In the genomic region with DNA sequence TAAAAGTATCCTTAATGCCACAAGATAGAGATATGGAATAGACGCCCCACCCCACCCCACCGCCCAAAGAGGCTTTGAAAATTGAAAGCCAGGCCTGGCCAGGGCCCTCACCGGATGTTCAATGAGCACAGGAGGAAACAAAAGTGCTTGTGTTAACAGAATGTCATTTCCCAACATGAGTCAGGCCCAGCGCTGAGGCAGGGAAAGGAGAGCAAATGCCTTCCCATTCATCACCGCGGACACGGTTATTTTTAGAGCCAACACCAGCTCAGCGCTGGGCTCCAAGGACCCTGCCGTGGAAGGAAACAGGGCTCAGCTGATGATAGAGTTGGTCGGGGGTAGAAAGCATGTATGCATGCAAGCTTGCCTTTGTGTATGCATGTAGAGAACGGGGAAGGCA, we compare ENCODE assay signal across 7 mouse cellular contexts. TPM values are rescaled to one million over a fixed set of nuclear protein-coding genes. Genes with fewer than 3 reads are reported as not detected.
DNase-seq lines count a peak whose midpoint lies in the region; ATAC-seq lines count a peak whose summit lies in the region.

No protein-coding gene starts in this region.

- H3K27me3 ChIP-seq in hindbrain, embryonic 12.5 days, result no peaks in the 10 kb centered on the region
- H3K27me3 ChIP-seq in liver, embryonic 12.5 days (replicated peaks), result no peaks in the 10 kb centered on the region
- H3K27me3 ChIP-seq in stomach, embryonic 15.5 days (replicated peaks), result no peaks in the 10 kb centered on the region

- H3K4me2 ChIP-seq in hindbrain, embryonic 12.5 days (replicated peaks), result no peak overlapping the region
- H3K4me2 ChIP-seq in liver, embryonic 12.5 days, result no peak overlapping the region
- peak overlapping the region; percentile 19; the same call in 1 of the 2 replicates for H3K4me2 ChIP-seq in stomach, embryonic 15.5 days

- H3K9ac ChIP-seq in hindbrain, embryonic 12.5 days, result no peak overlapping the region
- no peak overlapping the region for H3K9ac ChIP-seq in liver, embryonic 12.5 days
- H3K9ac ChIP-seq in stomach, embryonic 15.5 days, result no peak overlapping the region

- H3K4me1 ChIP-seq in hindbrain, embryonic 12.5 days, result peaks cover 13% of the 10 kb centered on the region
- no peaks in the 10 kb centered on the region for H3K4me1 ChIP-seq in liver, embryonic 12.5 days
- peaks cover 30% of the 10 kb centered on the region for H3K4me1 ChIP-seq in stomach, embryonic 15.5 days

- ATAC-seq in hindbrain, embryonic 12.5 days (ENCODE audit: low FRiP score), result peak; percentile 43; the same call in 1 of the 2 replicates
- peak; percentile 42 for ATAC-seq in liver, embryonic 12.5 days
- no peak; the same call in 1 of the 2 replicates for ATAC-seq in stomach, embryonic 15.5 days (ENCODE audit: insufficient read depth, low FRiP score, low read depth)

- WGBS in hindbrain, embryonic 12.5 days, result 29% methylated on average over 11 of the region's 11 CpGs
- WGBS in liver, embryonic 12.5 days (ENCODE audit: insufficient replicate concordance), result 45% methylated on average over 11 of the region's 11 CpGs
- 23% methylated on average over 11 of the region's 11 CpGs for WGBS in stomach, embryonic 15.5 days

- no peak overlapping the region for H3K4me3 ChIP-seq in hindbrain, embryonic 12.5 days
- H3K4me3 ChIP-seq in liver, embryonic 12.5 days, result no peak overlapping the region
- H3K4me3 ChIP-seq in stomach, embryonic 15.5 days (replicated peaks), result no peak overlapping the region

- no peaks in the 10 kb centered on the region for H3K9me3 ChIP-seq in hindbrain, embryonic 12.5 days (replicated peaks)
- H3K9me3 ChIP-seq in liver, embryonic 12.5 days (replicated peaks), result no peaks in the 10 kb centered on the region
- no peaks in the 10 kb centered on the region for H3K9me3 ChIP-seq in stomach, embryonic 15.5 days

- peak; percentile 24 for DNase-seq in urinary bladder, postnatal 14 days (ENCODE audit: low spot score)
- DNase-seq in urinary bladder, postnatal 25 days (ENCODE audit: low spot score), result no peak
- DNase-seq in fibroblast of lung, adult 2 months (ENCODE audit: low read depth), result peak; percentile 38
- no peak for DNase-seq in urinary bladder, postnatal 4 days (ENCODE audit: low spot score in 2 of 2)

- no peaks in the 10 kb centered on the region for H3K36me3 ChIP-seq in hindbrain, embryonic 12.5 days
- H3K36me3 ChIP-seq in liver, embryonic 12.5 days, result no peaks in the 10 kb centered on the region
- no peaks in the 10 kb centered on the region for H3K36me3 ChIP-seq in stomach, embryonic 15.5 days

- H3K27ac ChIP-seq in hindbrain, embryonic 12.5 days, result no peak overlapping the region; the same call in 1 of the 2 replicates
- H3K27ac ChIP-seq in liver, embryonic 12.5 days, result 0 out of 2 replicates have a peak overlapping the region, but pooled peaks have one; percentile 21
- H3K27ac ChIP-seq in stomach, embryonic 15.5 days, result peak overlapping the region; percentile 80

RNA-seq across cellular contexts. Expression of a gene that starts 40.4 kb away (rescaled TPM):
- polyA plus RNA-seq in hindbrain, embryonic 12.5 days (2016; fragmentation: Nextera tagmentation; extraction: Ambion mirVana), result 10.1 and 14.4 TPM in 2 replicates
- polyA plus RNA-seq in liver, embryonic 12.5 days (2016; fragmentation: Nextera tagmentation; extraction: Ambion mirVana), result 4.5 and 4.8 TPM in 2 replicates
- polyA plus RNA-seq in stomach, embryonic 15.5 days (2015; fragmentation: Nextera tagmentation; extraction: Ambion mirVana), result 11.3 and 17.3 TPM in 2 replicates

Comparison
In these comparisons a context has a peak if more than half of its experiments do, and no peak if none do; other contexts are left out.
1. DNase-seq: peak in urinary bladder, postnatal 14 days (single experiment) and fibroblast of lung, adult 2 months (single experiment); none in urinary bladder, postnatal 25 days (single experiment) and urinary bladder, postnatal 4 days (0 of 2).